Mouse (Mus musculus) CH12.LX (cell line): ENCODE data around the gene Cdk13. TPM values are rescaled to one million over a fixed set of nuclear protein-coding genes. Genes with fewer than 3 reads are reported as not detected.

ENCODE experiments used
- DNase-seq: peaks from one replicate; pipeline ENCODE4 v3.0.0-alpha.2; 2013; ENCODE audit errors: extremely low read depth
- H3K27ac ChIP-seq: 2 replicates; pipeline ENCODE4 v1.5.1; 2012; ENCODE audit warnings: low read depth, mild to moderate bottlenecking, control low read depth, moderate library complexity; ENCODE audit not compliant: insufficient read depth
- H3K27me3 ChIP-seq: replicated peaks from 2 replicates; pipeline ENCODE3; 2012; ENCODE audit warnings: inconsistent platforms
- H3K36me3 ChIP-seq, 2 experiments: replicated peaks in 1 of 2; 2 replicates each; pipeline versions ENCODE3 to v1.6.1; 2012; ENCODE audit warnings: inconsistent platforms in 1 of 2, low read length in 1 of 2, mild to moderate bottlenecking in 1 of 2, mixed read lengths in 1 of 2, moderate library complexity in 1 of 2; ENCODE audit not compliant: control insufficient read depth in 1 of 2, insufficient read depth in 1 of 2
- H3K4me1 ChIP-seq, 2 experiments: 2 replicates each; pipeline ENCODE4 v1.6.1; 2012; ENCODE audit warnings: inconsistent platforms in 1 of 2, moderate library complexity in 1 of 2; ENCODE audit not compliant: insufficient read depth in 2 of 2, control insufficient read depth in 1 of 2
- H3K4me2 ChIP-seq: 2 replicates; pipeline ENCODE4 v1.6.1; 2012; ENCODE audit warnings: low read depth, mild to moderate bottlenecking, control low read depth; ENCODE audit not compliant: poor library complexity, insufficient read depth, severe bottlenecking
- H3K4me3 ChIP-seq, 3 experiments: fragments of 150-350 bp in 1 of 3; sonication (generic) in 1 of 3; replicated peaks in 1 of 3; 2 replicates each; pipeline versions ENCODE3 to v1.5.1; 2011 to 2012; ENCODE audit warnings: low read depth in 2 of 3, low read length in 2 of 3, mild to moderate bottlenecking in 2 of 3, moderate library complexity in 2 of 3, control low read depth in 1 of 3, improper control_type of control experiment in 1 of 3, inconsistent platforms in 1 of 3, mixed read lengths in 1 of 3; ENCODE audit not compliant: poor library complexity in 1 of 3
- H3K79me2 ChIP-seq: replicated peaks from 2 replicates; pipeline ENCODE4 v1.6.1; 2012; ENCODE audit warnings: mild to moderate bottlenecking, moderate library complexity; ENCODE audit not compliant: control insufficient read depth, poor library complexity, insufficient read depth, severe bottlenecking; ENCODE audit errors: extremely low read depth
- H3K9ac ChIP-seq: 2 replicates; pipeline ENCODE4 v1.6.1; 2012; ENCODE audit warnings: low read depth, mild to moderate bottlenecking, control low read depth, moderate library complexity; ENCODE audit not compliant: insufficient read depth
- H3K9me3 ChIP-seq: replicated peaks from 2 replicates; pipeline ENCODE3; 2012; ENCODE audit warnings: low read length, inconsistent platforms, mixed read lengths
- BHLHE40 ChIP-seq: IDR thresholded peaks from 2 replicates; pipeline ENCODE4 v1.6.1; 2011; ENCODE audit warnings: mild to moderate bottlenecking, low read depth, low read length, improper control_type of control experiment
- CHD1 ChIP-seq: IDR thresholded peaks from 2 replicates; pipeline ENCODE4 v1.6.1; 2012; ENCODE audit warnings: low read depth, low read length, improper control_type of control experiment, inconsistent platforms
- CTCF ChIP-seq, 2 experiments: IDR thresholded peaks in 1 of 2; conservative IDR thresholded peaks in 1 of 2; 2 replicates each; pipeline ENCODE4 v1.5.1; 2011 to 2012; ENCODE audit warnings: low read depth in 2 of 2, low read length in 2 of 2, improper control_type of control experiment in 1 of 2, inconsistent platforms in 1 of 2, mild to moderate bottlenecking in 1 of 2, moderate library complexity in 1 of 2
- E2F4 ChIP-seq: IDR thresholded peaks from 2 replicates; pipeline ENCODE4 v1.6.1; 2011; ENCODE audit warnings: low read depth, low read length, improper control_type of control experiment; ENCODE audit not compliant: insufficient replicate concordance
- ELF1 ChIP-seq: IDR thresholded peaks from 2 replicates; pipeline ENCODE4 v1.6.1; 2014; ENCODE audit warnings: low read depth, mild to moderate bottlenecking, inconsistent platforms, low read length, improper control_type of control experiment
- EP300 ChIP-seq: IDR thresholded peaks from 2 replicates; pipeline ENCODE4 v1.6.1; 2011; ENCODE audit warnings: low read length, improper control_type of control experiment
- ETS1 ChIP-seq: conservative IDR thresholded peaks from 2 replicates; pipeline ENCODE4 v1.6.1; 2012; ENCODE audit warnings: low read depth, mild to moderate bottlenecking, inconsistent platforms, low read length, improper control_type of control experiment, moderate library complexity
- GABPA ChIP-seq: IDR thresholded peaks from 2 replicates; pipeline ENCODE4 v1.6.1; 2012; ENCODE audit warnings: low read depth, low read length, improper control_type of control experiment, inconsistent platforms; ENCODE audit not compliant: insufficient replicate concordance
- HCFC1 ChIP-seq: IDR thresholded peaks from 2 replicates; pipeline ENCODE4 v1.6.1; 2012; ENCODE audit warnings: low read depth, mild to moderate bottlenecking, inconsistent platforms, low read length, improper control_type of control experiment
- IRF4 ChIP-seq: IDR thresholded peaks from 2 replicates; pipeline ENCODE4 v1.6.1; 2014; ENCODE audit warnings: low read depth, mild to moderate bottlenecking, inconsistent platforms, low read length, improper control_type of control experiment
- JUN ChIP-seq: IDR thresholded peaks from 2 replicates; pipeline ENCODE4 v1.6.1; 2011; ENCODE audit warnings: low read depth, mild to moderate bottlenecking, low read length, improper control_type of control experiment, moderate library complexity; ENCODE audit not compliant: insufficient read depth
- JUND ChIP-seq: conservative IDR thresholded peaks from 2 replicates; pipeline ENCODE4 v1.6.1; 2011; ENCODE audit warnings: low read depth, low read length, improper control_type of control experiment
- MAFK ChIP-seq: IDR thresholded peaks from 2 replicates; pipeline ENCODE4 v1.6.1; 2011; ENCODE audit warnings: low read length, improper control_type of control experiment; ENCODE audit not compliant: insufficient replicate concordance
- MAX ChIP-seq: IDR thresholded peaks from 2 replicates; pipeline ENCODE4 v1.6.1; 2011; ENCODE audit warnings: low read length, improper control_type of control experiment
- MAZ ChIP-seq: IDR thresholded peaks from 2 replicates; pipeline ENCODE4 v1.6.1; 2012; ENCODE audit warnings: low read depth, mild to moderate bottlenecking, inconsistent platforms, low read length, improper control_type of control experiment, moderate library complexity
- MXI1 ChIP-seq: IDR thresholded peaks from 2 replicates; pipeline ENCODE4 v1.6.1; 2011; ENCODE audit warnings: mild to moderate bottlenecking, low read depth, low read length, improper control_type of control experiment
- MYC ChIP-seq: IDR thresholded peaks from 2 replicates; pipeline ENCODE4 v1.6.1; 2011; ENCODE audit warnings: low read depth, mild to moderate bottlenecking, improper control_type of control experiment, low read length
- NELFE ChIP-seq: IDR thresholded peaks from 2 replicates; pipeline ENCODE4 v1.6.1; 2011; ENCODE audit warnings: low read depth, low read length, improper control_type of control experiment
- NRF1 ChIP-seq: IDR thresholded peaks from 2 replicates; pipeline ENCODE4 v1.6.1; 2014; ENCODE audit warnings: low read depth, mild to moderate bottlenecking, inconsistent platforms, low read length, improper control_type of control experiment, moderate library complexity
- PAX5 ChIP-seq: IDR thresholded peaks from 2 replicates; pipeline ENCODE4 v1.6.1; 2012; ENCODE audit warnings: low read length, inconsistent platforms, mixed read lengths
- POLR2A ChIP-seq: IDR thresholded peaks from 2 replicates; pipeline ENCODE4 v1.6.1; 2011; ENCODE audit warnings: low read depth, mild to moderate bottlenecking, improper control_type of control experiment, low read length
- POLR2AphosphoS2 ChIP-seq: IDR thresholded peaks from 2 replicates; pipeline ENCODE4 v1.6.1; 2011; ENCODE audit warnings: low read depth, low read length, improper control_type of control experiment
- RAD21 ChIP-seq: IDR thresholded peaks from 2 replicates; pipeline ENCODE4 v1.6.1; 2011; ENCODE audit warnings: low read depth, mild to moderate bottlenecking, low read length, improper control_type of control experiment, moderate library complexity
- RCOR1 ChIP-seq: conservative IDR thresholded peaks from 2 replicates; pipeline ENCODE4 v1.6.1; 2012; ENCODE audit warnings: low read depth, mild to moderate bottlenecking, inconsistent platforms, low read length, improper control_type of control experiment
- SIN3A ChIP-seq: IDR thresholded peaks from 2 replicates; pipeline ENCODE4 v1.6.1; 2012; ENCODE audit warnings: low read length, improper control_type of control experiment, inconsistent platforms
- TCF12 ChIP-seq: IDR thresholded peaks from 2 replicates; pipeline ENCODE4 v1.6.1; 2014; ENCODE audit warnings: low read depth, mild to moderate bottlenecking, inconsistent platforms, low read length, improper control_type of control experiment
- USF1 ChIP-seq: IDR thresholded peaks from 2 replicates; pipeline ENCODE4 v1.6.1; 2014; ENCODE audit warnings: low read depth, mild to moderate bottlenecking, inconsistent platforms, low read length, improper control_type of control experiment
- USF2 ChIP-seq: conservative IDR thresholded peaks from 2 replicates; pipeline ENCODE4 v1.6.1; 2011; ENCODE audit warnings: low read depth, low read length, improper control_type of control experiment
- ZC3H11A ChIP-seq: IDR thresholded peaks from 2 replicates; pipeline ENCODE4 v1.6.1; 2012; ENCODE audit warnings: low read depth, mild to moderate bottlenecking, inconsistent platforms, low read length, improper control_type of control experiment
- ZMIZ1 ChIP-seq: IDR thresholded peaks from 2 replicates; pipeline ENCODE4 v1.6.1; 2012; ENCODE audit warnings: low read depth, mild to moderate bottlenecking, inconsistent platforms, low read length, improper control_type of control experiment
- ZNF384 ChIP-seq: IDR thresholded peaks from 2 replicates; pipeline ENCODE4 v1.6.1; 2012; ENCODE audit warnings: low read depth, low read length, improper control_type of control experiment, inconsistent platforms
- dilution Hi-C: fragments of 300-500 bp; cut with MboI; formaldehyde crosslinking; loops from 2 replicates; pipeline ENCODE4 v1.14.3; 2020; ENCODE audit warnings: low sequenced_read_pairs; ENCODE audit not compliant: extremely low pct_unique_long_range_greater_than_20kb, extremely low pct_ligation_motif_present
- in situ Hi-C: fragments of 300-500 bp; cut with MboI; formaldehyde crosslinking; loops from 3 replicates; pipeline ENCODE4 v1.14.3; 2019; ENCODE audit warnings: low sequenced_read_pairs, low pct_ligation_motif_present, low pct_unique_long_range_greater_than_20kb, mixed read lengths
- polyA plus RNA-seq: library from polyadenylated mRNA; unstranded; fragments of >175 nt; gene quantifications from 2 replicates; pipeline ENCODE4 v1.2.1, GENCODE M21; 2012; ENCODE audit warnings: low read depth; ENCODE audit not compliant: insufficient read length
- total RNA-seq, 2 experiments: library from RNA; depleted of rRNA; stranded (reverse); fragments of 300-350 nt in 1 of 2; fragments of >200 nt in 1 of 2; gene quantifications; 2 replicates each; pipeline ENCODE4 v1.2.3; 2012 to 2014

Cdk13 gene
- total and polyA plus RNA-seq, 3 experiments = 19.8 to 27.3 (median 20.1) TPM

DNA sequence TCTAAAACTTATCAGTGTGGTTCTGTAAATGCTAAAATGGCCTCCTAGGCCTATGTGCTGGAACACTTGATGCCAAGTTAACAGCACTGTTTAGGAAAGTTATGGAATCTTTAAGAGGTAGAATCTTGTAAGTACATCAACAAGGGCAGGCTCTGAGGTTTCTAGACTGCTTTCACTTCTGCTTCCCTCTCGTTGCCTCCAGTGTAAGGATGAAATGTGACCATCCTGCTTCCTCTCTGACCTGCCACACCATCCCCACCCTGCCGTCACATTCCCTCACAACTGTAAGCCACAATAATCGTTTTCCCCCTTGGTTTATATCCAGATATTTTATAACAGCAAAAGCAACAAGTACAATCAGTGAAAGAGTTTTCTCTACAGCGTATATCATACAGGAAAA, 49.9 kb downstream of the Cdk13 start:
- Histone ChIP-seq H3K27me3 (no peaks in the 10 kb centered on the region), H3K9ac (no peak overlapping the region), H3K27ac (no peak overlapping the region), H3K4me2 (peak overlapping the region; percentile 34; the same call in 1 of the 2 replicates), H3K79me2 (no peaks in the 10 kb centered on the region), H3K4me3 (no peak overlapping the region), H3K4me1 (peaks cover 3 to 10% of the 10 kb centered on the region in 2 experiments; a peak in 2 of 4 replicates), H3K36me3 (peaks cover 2 to 21% of the 10 kb centered on the region in 2 experiments), H3K9me3 (no peaks in the 10 kb centered on the region)
- peak; percentile 44 for DNase-seq
- in situ Hi-C loops = no loop called here
- TF ChIP-seq ELF1 (no peak), TCF12 (peak; percentile 24; the same call in 1 of the 2 replicates), ZMIZ1 (no peak), POLR2A (no peak), USF2 (no peak), MXI1 (no peak), E2F4 (no peak), MAX (no peak), JUN (no peak), ETS1 (0 out of 2 replicates have a peak, but pooled peaks have one; percentile 13), JUND (no peak), ZNF384 (no peak), HCFC1 (0 out of 2 replicates have a peak, but pooled peaks have one; percentile 21), MAZ (no peak), MYC (0 out of 2 replicates have a peak, but pooled peaks have one; percentile 43), EP300 (peak; percentile 89), NELFE (0 out of 2 replicates have a peak, but pooled peaks have one; percentile 14), USF1 (no peak), GABPA (no peak), ZC3H11A (no peak), RAD21 (no peak), CTCF (conservative IDR thresholded peaks at IDR 0.05 in 1 of 2, IDR thresholded peaks at IDR 0.05 in 1 of 2; ENCODE audit: low read depth in 2 of 2, low read length in 2 of 2) (no peak), NRF1 (no peak), RCOR1 (no peak), PAX5 (no peak), IRF4 (peak; percentile 91), SIN3A (no peak), POLR2AphosphoS2 (no peak), CHD1 (no peak), BHLHE40 (peak; percentile 67), MAFK (no peak)
- dilution Hi-C loops = no loop called here
